Mouse (Mus musculus) forebrain, embryonic 13.5 days (tissue): ENCODE measurements around the gene Snrnp70. TPM values are rescaled to one million over a fixed set of nuclear protein-coding genes. Genes with fewer than 3 reads are reported as not detected.

ENCODE experiments used
- ATAC-seq: fragments of 200-750 bp; cut with Nextera tagmentation; 2 replicates; pipeline ENCODE4 v1.8.0; 2017
- H3K27ac ChIP-seq: fragments of 300-500 bp; sonication (generic); 2 replicates; pipeline ENCODE4 v1.5.1; 2015; ENCODE audit warnings: inconsistent platforms, mild to moderate bottlenecking, moderate library complexity
- H3K27me3 ChIP-seq: fragments of 300-500 bp; sonication (generic); 2 replicates; pipeline ENCODE4 v1.6.1; 2015; ENCODE audit warnings: mild to moderate bottlenecking, inconsistent platforms
- H3K36me3 ChIP-seq: fragments of 300-500 bp; sonication (generic); 2 replicates; pipeline ENCODE4 v1.6.1; 2015; ENCODE audit warnings: mild to moderate bottlenecking, inconsistent platforms; ENCODE audit not compliant: poor library complexity, severe bottlenecking
- H3K4me1 ChIP-seq: fragments of 300-500 bp; sonication (generic); 2 replicates; pipeline ENCODE4 v1.6.1; 2015; ENCODE audit warnings: inconsistent platforms
- H3K4me2 ChIP-seq: fragments of 300-500 bp; sonication (generic); 2 replicates; pipeline ENCODE4 v1.6.1; 2015; ENCODE audit warnings: inconsistent platforms, mild to moderate bottlenecking, moderate library complexity
- H3K4me3 ChIP-seq: fragments of 300-500 bp; sonication (generic); 2 replicates; pipeline ENCODE4 v1.5.1; 2015; ENCODE audit warnings: mild to moderate bottlenecking, inconsistent platforms
- H3K9ac ChIP-seq: fragments of 300-500 bp; sonication (generic); 2 replicates; pipeline ENCODE4 v1.6.1; 2015; ENCODE audit warnings: mild to moderate bottlenecking, inconsistent platforms
- H3K9me3 ChIP-seq: fragments of 300-500 bp; sonication (generic); replicated peaks from 2 replicates; pipeline ENCODE4 v1.6.1; 2016; ENCODE audit warnings: inconsistent platforms
- WGBS: fragments of 180-500 bp; shearing (Covaris S2); methylation state at CpG from one replicate; pipeline ENCODE4 v1.1.7; 2015; 5-methylcytosine and 5-hydroxymethylcytosine counted together
- polyA plus RNA-seq: library from polyadenylated mRNA; unstranded; fragments of >200 nt; fragmentation: Nextera tagmentation; extraction: Ambion mirVana; gene quantifications from 2 replicates; pipeline ENCODE4 v1.2.1, GENCODE M21; 2015

The Snrnp70 gene
- 250 and 254 TPM in 2 replicates for polyA plus RNA-seq

DNA sequence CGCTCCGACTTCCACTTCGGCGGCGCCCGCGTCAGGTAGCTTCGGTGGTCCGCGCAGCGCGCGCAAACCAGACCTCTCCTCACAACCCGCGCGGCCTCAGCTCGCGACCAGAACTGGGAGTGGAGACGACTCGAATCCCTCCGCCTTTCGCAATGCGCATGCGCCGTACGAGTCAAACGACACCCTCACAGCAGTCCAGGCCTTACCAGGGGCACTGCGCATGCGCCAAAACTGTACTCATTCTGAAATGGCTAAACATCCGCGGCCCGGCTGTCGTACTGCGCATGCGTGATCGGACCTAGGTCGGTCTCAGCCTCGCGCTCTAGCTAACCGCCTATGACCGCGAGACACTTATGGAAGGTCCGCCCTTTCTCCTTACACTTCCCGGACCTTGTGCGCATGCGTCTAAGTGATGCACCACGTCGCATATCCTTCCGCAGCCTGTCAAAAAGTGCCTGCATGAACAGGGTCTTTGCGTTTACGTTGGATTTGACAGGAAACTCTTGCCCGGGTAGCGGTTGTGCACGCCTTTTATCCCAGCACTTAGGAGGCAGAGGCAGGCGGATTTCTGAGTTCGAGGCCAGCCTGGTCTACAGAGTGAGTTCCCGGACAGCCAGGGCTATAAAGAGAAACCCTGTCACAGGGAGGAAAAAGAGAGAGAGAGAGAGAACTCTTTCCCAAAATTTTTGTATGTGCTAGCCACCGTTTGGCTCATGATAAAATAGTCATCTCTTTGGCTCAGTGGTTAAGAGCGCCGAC is at the start of gene Snrnp70:
Gene Snrnp70 (minus strand): TSS at position 165 of the 759 bp plus-strand sequence.
- under 1% methylated on average over 60 of the region's 60 CpGs for WGBS
- Histone ChIP-seq H3K36me3 (peaks cover 21% of the 10 kb centered on the region), H3K27ac (peak within 1 kb of the TSS; percentile 99), H3K4me1 (peaks cover 26% of the 10 kb centered on the region), H3K27me3 (no peaks in the 10 kb centered on the region), H3K4me3 (peak within 1 kb of the TSS; percentile 82), H3K9me3 (no peaks in the 10 kb centered on the region), H3K9ac (peak within 1 kb of the TSS; percentile 95), H3K4me2 (peak within 1 kb of the TSS; percentile 99)
- peak; percentile 97 for ATAC-seq

DNA sequence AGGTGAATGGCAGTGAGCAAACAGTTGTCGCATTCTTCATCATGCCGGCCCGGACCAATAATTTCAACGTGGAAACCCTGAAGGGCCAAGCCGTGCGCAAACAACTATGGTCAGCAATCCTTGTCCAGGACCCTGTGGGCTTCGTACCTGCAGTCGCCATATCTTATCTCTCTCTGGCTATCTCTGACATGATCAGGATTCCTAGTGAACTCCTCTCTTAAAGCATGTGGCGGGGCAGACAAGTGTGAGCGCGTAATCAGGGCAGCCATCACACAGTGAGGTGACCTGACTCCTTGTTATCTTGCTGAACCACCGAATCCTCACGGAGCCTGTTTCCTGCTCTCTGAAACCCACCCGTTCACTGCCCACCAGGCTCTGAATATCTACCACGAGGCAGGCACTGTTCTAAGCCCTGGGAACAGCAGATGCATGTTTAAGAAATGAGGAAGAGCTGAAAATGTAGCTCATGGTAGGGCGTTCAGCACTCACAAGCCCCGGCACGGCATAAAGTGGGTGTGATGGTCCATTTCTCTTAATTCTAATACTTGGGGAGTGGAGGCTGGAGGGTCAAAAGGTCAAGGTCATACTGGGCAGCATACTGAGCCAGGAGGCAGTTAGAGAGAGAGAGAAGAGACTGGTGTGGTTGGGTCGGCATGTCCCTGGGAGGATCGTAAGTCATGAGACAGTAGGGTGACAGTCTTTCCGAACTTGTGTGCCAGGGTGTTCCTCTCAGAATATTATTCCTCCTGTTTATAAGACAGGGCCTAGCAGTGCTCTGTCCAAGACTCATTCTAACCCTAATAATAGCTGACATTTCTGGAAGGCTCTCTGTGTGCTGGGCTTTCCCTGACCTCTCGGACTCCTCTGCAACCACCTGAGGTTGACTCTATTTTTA is 48.2 kb upstream of the Snrnp70 start:
- no peaks in the 10 kb centered on the region for H3K4me1 ChIP-seq
- H3K27me3 ChIP-seq = no peaks in the 10 kb centered on the region
- H3K4me3 ChIP-seq = no peak overlapping the region
- H3K36me3 ChIP-seq = peaks cover 54% of the 10 kb centered on the region
- no peak overlapping the region for H3K4me2 ChIP-seq
- ATAC-seq = no peak
- no peak overlapping the region for H3K9ac ChIP-seq
- no peak overlapping the region for H3K27ac ChIP-seq
- H3K9me3 ChIP-seq = no peaks in the 10 kb centered on the region
- WGBS = 92% methylated on average over 22 of the region's 22 CpGs

DNA sequence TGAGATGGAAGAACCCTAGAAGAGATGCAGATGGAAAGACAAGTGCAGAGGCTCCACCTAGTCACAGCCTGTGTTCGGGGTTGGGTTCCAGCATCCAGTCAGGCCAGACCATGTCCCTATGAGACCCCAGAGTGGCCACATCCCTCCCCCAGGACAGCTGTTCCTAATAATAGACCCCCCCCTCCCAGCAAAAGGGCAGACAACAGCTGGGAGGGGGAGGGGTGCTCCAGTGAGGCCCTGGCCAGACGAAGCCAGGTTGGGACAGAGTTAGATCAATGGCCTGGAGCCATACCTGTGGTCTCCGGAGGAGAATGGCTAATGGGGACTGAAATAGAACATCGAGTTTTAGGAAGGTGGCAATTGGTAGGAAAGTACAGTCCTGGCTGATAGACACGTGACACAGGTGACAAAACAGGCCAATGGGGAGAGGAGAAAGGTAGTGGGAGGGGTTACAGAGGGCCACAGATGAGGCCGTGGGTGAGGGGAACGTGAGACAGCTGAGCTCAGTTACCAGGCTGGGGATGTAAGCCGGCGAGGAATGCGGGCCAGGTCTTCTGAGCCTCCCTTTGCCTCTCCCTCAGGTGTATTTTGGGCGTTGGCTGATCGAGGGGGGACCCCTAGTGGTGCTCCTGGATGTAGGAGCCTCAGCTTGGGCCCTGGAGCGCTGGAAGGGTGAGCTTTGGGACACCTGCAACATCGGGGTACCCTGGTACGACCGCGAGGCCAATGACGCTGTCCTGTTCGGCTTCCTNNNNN is 42.2 kb upstream of the Snrnp70 start, which contains the start of gene Ruvbl2:
Gene Ruvbl2 (minus strand): TSS at position 576 of the 756 bp plus-strand sequence.
- Histone ChIP-seq H3K27ac (no peak within 1 kb of the TSS), H3K9ac (peak within 1 kb of the TSS; percentile 22; the same call in 1 of the 2 replicates), H3K27me3 (no peaks in the 10 kb centered on the region), H3K36me3 (peaks cover 19% of the 10 kb centered on the region), H3K4me3 (no peak within 1 kb of the TSS), H3K4me1 (peaks cover 41% of the 10 kb centered on the region), H3K4me2 (peak within 1 kb of the TSS; percentile 19; the same call in 1 of the 2 replicates), H3K9me3 (no peaks in the 10 kb centered on the region)
- no peak for ATAC-seq
- WGBS = 23% methylated on average over 19 of the region's 19 CpGs

DNA sequence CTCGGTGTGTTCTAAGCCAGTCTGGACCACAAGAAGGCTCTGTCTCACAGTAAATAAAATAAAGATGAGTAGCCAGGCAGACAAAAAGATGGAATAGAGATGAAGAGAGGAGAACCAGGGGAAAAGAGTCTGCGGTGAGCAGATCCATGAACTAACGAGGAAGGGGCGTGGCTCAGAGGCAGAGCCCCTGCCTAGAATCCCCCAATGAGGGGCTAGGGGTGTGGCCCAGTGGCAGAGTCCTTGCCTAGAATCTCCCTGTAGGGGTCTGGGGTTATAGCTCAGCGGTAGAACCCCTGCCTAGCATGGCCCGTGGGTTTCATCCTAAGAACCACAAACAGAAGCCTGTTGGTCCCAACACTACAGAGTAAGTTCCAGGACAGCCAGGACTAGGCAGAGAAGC is 41.5 kb upstream of the Snrnp70 start:
- H3K27ac ChIP-seq = no peak overlapping the region
- H3K4me2 ChIP-seq = no peak overlapping the region
- no peaks in the 10 kb centered on the region for H3K27me3 ChIP-seq
- peaks cover 19% of the 10 kb centered on the region; the same call in 1 of the 2 replicates for H3K36me3 ChIP-seq
- no peak for ATAC-seq
- no peaks in the 10 kb centered on the region for H3K9me3 ChIP-seq
- H3K4me1 ChIP-seq = peaks cover 45% of the 10 kb centered on the region
- H3K4me3 ChIP-seq = no peak overlapping the region
- H3K9ac ChIP-seq = peak overlapping the region; percentile 22; the same call in 1 of the 2 replicates
- 33% methylated on average over 6 of the region's 6 CpGs for WGBS

DNA sequence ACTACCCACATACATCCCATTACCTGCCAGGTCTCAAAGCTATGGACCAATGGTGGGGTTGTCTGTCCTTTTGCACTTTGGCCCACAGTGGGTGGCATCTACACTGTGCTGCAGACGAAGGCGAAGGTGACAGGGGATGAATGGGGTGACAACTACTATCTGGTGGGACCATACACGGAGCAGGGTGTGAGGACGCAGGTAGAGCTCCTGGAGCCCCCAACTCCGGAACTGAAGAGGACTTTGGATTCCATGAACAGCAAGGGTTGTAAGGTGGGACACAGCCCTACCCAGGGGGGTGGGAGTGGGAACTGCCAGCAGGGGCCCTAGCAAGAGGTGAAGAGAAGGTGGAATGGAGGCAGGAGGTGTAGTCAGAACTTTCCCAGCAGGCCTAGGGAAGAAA is 40.9 kb upstream of the Snrnp70 start:
- H3K4me3 ChIP-seq = no peak overlapping the region
- 93% methylated on average over 5 of the region's 5 CpGs for WGBS
- H3K36me3 ChIP-seq = peaks cover 22% of the 10 kb centered on the region; the same call in 1 of the 2 replicates
- H3K9me3 ChIP-seq = no peaks in the 10 kb centered on the region
- peaks cover 45% of the 10 kb centered on the region for H3K4me1 ChIP-seq
- H3K27ac ChIP-seq = no peak overlapping the region
- H3K27me3 ChIP-seq = no peaks in the 10 kb centered on the region
- H3K9ac ChIP-seq = peak overlapping the region; percentile 84; the same call in 1 of the 2 replicates
- no peak overlapping the region for H3K4me2 ChIP-seq
- no peak for ATAC-seq

DNA sequence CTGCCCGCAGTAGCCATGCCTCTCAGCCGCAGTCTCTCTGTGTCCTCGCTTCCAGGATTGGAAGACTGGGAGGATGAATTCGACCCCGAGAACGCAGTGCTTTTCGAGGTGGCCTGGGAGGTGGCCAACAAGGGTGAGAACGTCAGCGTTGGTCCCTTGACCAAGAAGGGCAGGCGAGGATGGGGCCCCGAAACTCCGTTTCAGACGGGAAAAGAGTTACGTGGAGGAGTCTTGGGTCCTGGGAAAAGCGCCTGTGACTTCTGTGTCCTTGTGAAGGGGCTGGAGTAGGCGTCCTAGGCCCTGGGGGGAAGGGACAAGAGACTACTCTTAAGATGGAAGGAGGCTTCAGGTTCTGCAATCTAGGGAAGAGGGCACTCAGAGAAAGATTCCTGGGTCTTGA is 39.5 kb upstream of the Snrnp70 start:
- Histone ChIP-seq H3K4me2 (peak overlapping the region; percentile 100), H3K4me1 (peaks cover 45% of the 10 kb centered on the region), H3K27me3 (no peaks in the 10 kb centered on the region), H3K9me3 (no peaks in the 10 kb centered on the region), H3K4me3 (peak overlapping the region; percentile 89), H3K9ac (peak overlapping the region; percentile 84), H3K27ac (no peak overlapping the region; the same call in 1 of the 2 replicates), H3K36me3 (peaks cover 32% of the 10 kb centered on the region)
- 5% methylated on average over 16 of the region's 16 CpGs for WGBS
- ATAC-seq = no peak

DNA sequence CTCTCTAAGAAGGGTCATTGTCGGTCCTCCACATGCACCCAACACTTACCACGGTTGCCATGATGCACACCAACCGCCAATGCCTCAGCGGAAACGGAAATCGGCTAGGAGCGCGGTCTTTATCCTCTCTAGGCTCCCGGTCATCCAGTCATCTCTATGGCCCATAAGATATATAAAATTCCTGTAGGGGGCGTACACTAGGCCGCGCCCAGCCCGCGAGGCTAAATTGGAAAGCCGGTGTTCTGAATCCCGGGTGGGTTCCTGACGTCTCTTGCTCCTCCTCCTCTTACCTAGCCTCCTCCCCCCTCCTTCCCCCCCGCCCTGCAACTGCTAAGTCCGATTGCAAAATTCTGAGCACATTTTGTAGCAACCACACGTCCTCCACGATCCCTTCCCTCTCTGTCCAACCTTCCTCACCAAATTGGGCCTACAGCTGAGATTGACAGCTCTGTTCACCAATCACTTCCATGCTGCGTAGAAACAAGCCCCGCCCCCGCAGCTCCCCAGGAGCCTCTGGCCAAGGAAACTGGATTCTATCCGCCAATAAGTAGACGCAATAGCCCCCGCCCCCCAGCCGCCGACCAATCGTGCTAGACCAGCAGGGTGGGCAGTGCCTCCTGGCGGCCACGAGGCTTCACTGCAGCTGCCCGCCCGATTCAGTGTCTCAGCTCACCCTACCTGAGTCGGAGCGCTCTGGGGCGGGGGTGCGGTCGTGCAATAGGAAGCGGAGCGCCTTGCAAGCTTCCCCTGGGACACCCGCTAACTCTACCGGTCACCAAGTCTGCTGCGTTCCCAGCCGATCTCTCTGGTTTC is 38.9 kb upstream of the Snrnp70 start, which contains the start of gene Gys1:
Gene Gys1 (plus strand): TSS at position 642 of the 813 bp plus-strand sequence.
- under 1% methylated on average over 44 of the region's 45 CpGs for WGBS
- Histone ChIP-seq H3K4me1 (peaks cover 45% of the 10 kb centered on the region), H3K36me3 (peaks cover 32% of the 10 kb centered on the region), H3K27ac (peak within 1 kb of the TSS; percentile 88), H3K27me3 (no peaks in the 10 kb centered on the region), H3K4me2 (peak within 1 kb of the TSS; percentile 100), H3K9me3 (no peaks in the 10 kb centered on the region), H3K4me3 (peak within 1 kb of the TSS; percentile 89), H3K9ac (peak within 1 kb of the TSS; percentile 92)
- ATAC-seq = peak; percentile 98

DNA sequence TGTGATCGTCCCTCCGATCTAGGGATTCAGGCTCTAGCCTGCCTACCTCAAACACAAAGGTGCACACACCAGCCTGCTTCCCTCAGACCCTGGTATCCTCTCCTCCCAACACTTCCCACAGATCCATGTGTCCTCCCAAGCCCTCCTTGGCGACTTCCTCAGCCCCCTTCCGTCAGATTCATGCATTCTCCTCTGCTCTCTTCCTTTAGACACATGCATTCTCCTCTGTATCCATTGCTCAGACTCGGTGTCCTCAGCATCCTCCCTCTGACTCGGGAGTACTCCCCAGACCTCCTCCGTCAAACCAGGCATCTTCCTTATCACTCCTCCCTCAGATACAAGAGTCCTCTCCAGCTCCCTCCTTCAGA is 38.3 kb upstream of the Snrnp70 start:
- Histone ChIP-seq H3K27me3 (no peaks in the 10 kb centered on the region), H3K9ac (peak overlapping the region; percentile 92), H3K27ac (peak overlapping the region; percentile 88), H3K4me1 (peaks cover 45% of the 10 kb centered on the region), H3K9me3 (no peaks in the 10 kb centered on the region), H3K4me3 (peak overlapping the region; percentile 89), H3K4me2 (peak overlapping the region; percentile 100), H3K36me3 (peaks cover 37% of the 10 kb centered on the region)
- 2% methylated on average over 7 of the region's 7 CpGs for WGBS
- peak; percentile 1; the same call in 1 of the 2 replicates for ATAC-seq

DNA sequence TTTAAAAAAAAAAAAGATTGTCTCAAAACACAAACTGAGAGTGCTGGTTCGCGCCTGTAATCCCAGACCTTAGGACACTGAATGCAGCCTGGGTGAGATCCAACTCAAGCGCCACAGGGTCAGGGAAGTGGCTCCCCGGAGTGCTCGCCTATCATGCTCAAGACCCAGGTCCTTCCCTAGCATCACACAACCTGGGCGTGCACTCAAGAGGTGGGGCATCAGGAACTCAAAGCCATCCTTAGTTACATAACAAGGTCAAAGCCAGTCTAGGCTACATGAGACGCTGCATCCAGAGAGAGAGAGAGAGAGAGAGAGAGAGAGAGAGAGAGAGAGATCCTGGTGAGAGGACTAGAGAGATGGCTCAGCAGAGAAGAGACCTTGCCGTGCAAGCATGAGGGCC is 31.0 kb upstream of the Snrnp70 start:
- Histone ChIP-seq H3K9me3 (no peaks in the 10 kb centered on the region), H3K36me3 (peaks cover 98% of the 10 kb centered on the region), H3K4me1 (no peaks in the 10 kb centered on the region), H3K4me2 (no peak overlapping the region), H3K27me3 (no peaks in the 10 kb centered on the region), H3K27ac (no peak overlapping the region), H3K4me3 (no peak overlapping the region), H3K9ac (no peak overlapping the region)
- WGBS = 89% methylated on average over 8 of the region's 8 CpGs
- ATAC-seq = no peak

DNA sequence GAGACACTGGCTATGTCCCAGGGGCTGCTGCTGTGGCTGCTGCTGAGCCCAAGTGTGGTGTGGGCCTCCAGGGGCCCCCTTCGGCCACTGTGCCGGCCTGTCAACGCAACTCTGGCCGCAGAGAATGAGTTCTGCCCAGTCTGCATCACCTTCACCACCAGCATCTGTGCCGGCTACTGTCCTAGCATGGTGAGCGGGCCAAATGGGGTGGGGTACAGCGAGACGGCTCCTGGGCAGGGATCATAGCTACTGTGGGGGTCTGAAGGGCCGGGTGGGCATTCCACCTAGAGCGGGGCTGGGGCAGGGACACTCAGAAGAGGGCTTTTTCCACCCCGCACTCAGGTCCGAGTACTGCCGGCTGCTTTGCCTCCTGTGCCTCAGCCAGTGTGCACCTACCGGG is 25.7 kb upstream of the Snrnp70 start:
- Histone ChIP-seq H3K4me1 (no peaks in the 10 kb centered on the region), H3K36me3 (peaks cover 61% of the 10 kb centered on the region), H3K4me2 (no peak overlapping the region)

DNA sequence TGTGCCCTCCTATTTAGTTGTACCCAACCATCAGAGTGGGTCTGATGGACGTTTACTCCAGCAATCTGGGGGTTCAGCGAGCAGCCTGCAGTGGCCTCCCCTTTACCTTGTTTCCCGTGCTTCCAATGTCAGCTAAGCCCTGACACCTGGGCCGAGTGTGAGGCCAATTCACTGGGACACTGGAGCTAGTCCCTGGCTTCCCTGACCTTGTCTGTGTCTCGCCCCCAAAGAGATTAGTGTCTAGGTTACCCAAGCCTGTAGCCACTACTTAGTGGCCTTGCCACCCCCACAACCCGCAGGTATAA is 25.0 kb upstream of the Snrnp70 start, which contains the start of gene Lhb:
Gene Lhb (plus strand): TSS at position 206 of the 305 bp plus-strand sequence.
- H3K27me3 ChIP-seq = peaks cover 56% of the 10 kb centered on the region
- H3K4me1 ChIP-seq = peaks cover 1% of the 10 kb centered on the region; the same call in 1 of the 2 replicates
- H3K4me3 ChIP-seq = no peak within 1 kb of the TSS
- 64% methylated on average over 6 of the region's 6 CpGs for WGBS
- H3K4me2 ChIP-seq = no peak within 1 kb of the TSS
- no peak within 1 kb of the TSS for H3K9ac ChIP-seq
- H3K27ac ChIP-seq = no peak within 1 kb of the TSS
- ATAC-seq = no peak
- no peaks in the 10 kb centered on the region for H3K9me3 ChIP-seq
- peaks cover 55% of the 10 kb centered on the region for H3K36me3 ChIP-seq

More for the DNA sequence above, 25.7 kb upstream of the Snrnp70 start:
- Histone ChIP-seq H3K9ac (no peak overlapping the region), H3K27me3 (peaks cover 50% of the 10 kb centered on the region), H3K4me3 (no peak overlapping the region), H3K9me3 (no peaks in the 10 kb centered on the region), H3K27ac (no peak overlapping the region)
- 94% methylated on average over 14 of the region's 14 CpGs for WGBS
- ATAC-seq = no peak
